Mouse (Mus musculus) stomach, postnatal 0 days (tissue): ENCODE data around the gene L2hgdh.

ENCODE experiments used
- CTCF ChIP-seq: IDR thresholded peaks from 2 replicates; pipeline ENCODE4 v1.5.1; 2016; ENCODE audit warnings: antibody characterized with exemption, low read depth, mild to moderate bottlenecking, moderate library complexity
- EP300 ChIP-seq: optimal IDR thresholded peaks from 2 replicates; pipeline ENCODE3; 2016; ENCODE audit warnings: antibody characterized with exemption

GRCm38 (mm10) chr12:69744138-69744537 lies 19.5 kb upstream of the L2hgdh start:
- TF ChIP-seq CTCF (no peak), EP300 (no peak)
